Mouse (Mus musculus) embryo, embryonic 9.5 days (tissue): ENCODE measurements at regions not wholly inside any gene's neighbourhood (a gene's known extent, or its start where the extent isn't known, plus 50 kb on each side); places are given as distances from the start of the nearest gene placed in this dataset.
"Not testable (repeated sequence)": the region's sequence is repeated elsewhere in the genome, so short reads cannot be mapped to it uniquely, and the experiment has no call there.

Experiments
- DNase-seq: peaks from one replicate; pipeline ENCODE4 v3.0.0-alpha.2; 2017; ENCODE audit errors: extremely low spot score

GRCm38 (mm10) chr4:45647514-45647913 lies 115.2 kb upstream of the Shb start:
- DNase-seq = no peak

GRCm38 (mm10) chr4:45642604-45643003 lies 110.3 kb upstream of the Shb start:
- no peak for DNase-seq

DNA sequence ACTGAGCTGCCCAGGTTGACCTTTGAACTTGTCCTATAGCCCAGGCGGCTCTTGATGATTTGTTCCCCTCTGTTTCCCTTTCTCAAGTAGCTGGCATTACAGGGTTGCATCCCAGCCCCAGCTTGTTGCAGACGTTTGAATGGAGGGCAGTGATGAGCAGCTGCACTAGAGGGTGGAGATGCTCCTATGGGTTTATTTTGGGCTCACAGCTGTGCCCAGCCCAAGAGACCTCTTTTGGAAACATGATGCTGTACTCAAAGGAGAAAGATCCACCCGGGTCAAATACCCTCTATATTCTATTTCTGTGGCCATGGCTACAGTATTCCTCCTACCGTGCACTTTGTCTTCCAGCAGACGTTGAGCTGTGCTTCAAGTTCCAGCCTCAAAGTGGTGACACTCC lies 109.0 kb upstream of the Shb start:
- DNase-seq = no peak

DNA sequence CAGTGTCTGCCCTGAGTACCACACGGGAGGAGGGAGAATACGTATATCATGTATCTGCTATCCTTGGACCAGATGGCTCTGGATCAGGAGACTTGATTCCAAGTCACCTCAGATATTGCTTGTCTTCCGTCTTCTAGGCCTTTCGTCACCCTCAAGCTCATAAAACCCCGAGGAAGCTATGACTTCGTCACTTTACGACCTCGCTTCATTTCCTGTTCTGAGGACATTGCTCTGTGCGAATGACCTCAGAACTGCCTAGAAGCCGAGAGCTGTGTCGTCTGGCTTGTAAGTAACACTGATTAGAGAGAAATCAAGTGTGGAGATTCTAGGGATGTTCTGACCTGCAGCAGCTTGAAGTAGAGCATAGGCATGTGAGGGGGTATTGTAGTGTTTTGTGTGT lies 108.4 kb upstream of the Shb start:
- DNase-seq = no peak

GRCm38 (mm10) chr4:45639397-45640034 lies 107.2 kb upstream of the Shb start:
- no peak for DNase-seq

GRCm38 (mm10) chr4:45638411-45638810 lies 106.1 kb upstream of the Shb start:
- DNase-seq = no peak

GRCm38 (mm10) chr4:45631276-45632045 lies 99.2 kb upstream of the Shb start:
- DNase-seq = no peak

GRCm38 (mm10) chr4:45625633-45626032 lies 93.4 kb upstream of the Shb start:
- no peak for DNase-seq

- DNase-seq = no peak
Measured at GRCm38 (mm10) chr4:45622017-45622416, 89.7 kb upstream of the Shb start.

DNA sequence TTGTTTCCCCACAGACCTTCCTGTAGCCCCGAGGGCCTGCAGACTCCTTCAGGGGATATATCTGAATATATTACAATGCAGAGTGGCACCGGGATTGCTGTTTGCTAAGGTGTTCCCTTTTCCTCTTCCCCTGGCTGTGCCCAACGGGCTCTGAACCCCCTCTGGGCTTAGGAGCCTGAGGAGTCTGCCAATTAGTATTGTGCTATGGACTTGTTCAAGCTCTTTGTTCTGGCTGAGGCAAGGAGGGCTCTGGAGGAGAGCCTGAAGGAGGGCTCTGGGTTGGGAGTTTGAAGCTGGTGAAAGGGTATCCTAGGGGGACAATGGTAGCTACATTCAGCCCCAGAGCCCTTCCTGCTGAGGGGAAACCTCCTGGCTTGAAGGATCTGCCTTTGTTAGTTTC lies 84.9 kb upstream of the Shb start:
- DNase-seq = no peak

DNA sequence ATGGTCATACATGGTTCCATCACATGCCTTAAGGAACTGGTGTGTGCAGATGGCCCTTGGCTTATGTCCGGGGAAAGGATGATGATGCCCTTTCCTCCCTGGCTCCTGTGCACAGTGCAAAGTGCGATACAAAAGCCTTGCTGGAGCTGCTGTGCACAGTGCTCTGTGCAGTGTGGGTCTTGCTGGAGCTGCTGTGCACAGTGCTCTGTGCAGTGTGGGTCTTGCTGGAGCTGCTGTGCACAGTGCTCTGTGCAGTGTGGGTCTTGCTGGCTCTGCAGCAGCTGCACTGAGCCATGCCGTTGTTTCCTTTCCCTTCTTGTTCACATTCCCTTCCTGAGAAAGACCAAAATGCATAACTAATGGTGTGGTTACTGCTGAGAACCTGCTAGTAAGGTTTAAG lies 81.2 kb upstream of the Shb start:
- DNase-seq = not testable (repeated sequence)

GRCm38 (mm10) chr4:45612132-45612531 lies 79.9 kb upstream of the Shb start:
- peak; percentile 56 for DNase-seq

DNA sequence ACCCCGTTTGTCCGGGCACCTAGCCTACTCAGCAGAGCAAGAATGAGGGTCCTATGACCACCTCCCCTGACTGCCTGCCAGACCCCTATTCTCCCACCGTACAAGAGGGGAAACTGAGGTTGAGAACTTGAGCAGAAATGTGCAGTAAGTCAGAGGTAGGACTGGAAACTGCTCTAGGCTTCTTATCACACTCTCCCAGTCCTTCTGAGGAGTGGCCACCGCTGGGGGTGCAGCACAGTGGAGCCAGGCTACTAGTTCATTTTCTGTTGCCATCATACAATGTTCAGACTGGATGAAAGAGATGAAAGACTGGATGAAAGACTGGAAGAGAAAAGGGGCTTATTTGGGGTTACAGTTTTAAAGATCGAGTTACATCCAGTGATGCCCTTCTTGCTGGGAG lies 78.7 kb upstream of the Shb start:
- no peak for DNase-seq

DNA sequence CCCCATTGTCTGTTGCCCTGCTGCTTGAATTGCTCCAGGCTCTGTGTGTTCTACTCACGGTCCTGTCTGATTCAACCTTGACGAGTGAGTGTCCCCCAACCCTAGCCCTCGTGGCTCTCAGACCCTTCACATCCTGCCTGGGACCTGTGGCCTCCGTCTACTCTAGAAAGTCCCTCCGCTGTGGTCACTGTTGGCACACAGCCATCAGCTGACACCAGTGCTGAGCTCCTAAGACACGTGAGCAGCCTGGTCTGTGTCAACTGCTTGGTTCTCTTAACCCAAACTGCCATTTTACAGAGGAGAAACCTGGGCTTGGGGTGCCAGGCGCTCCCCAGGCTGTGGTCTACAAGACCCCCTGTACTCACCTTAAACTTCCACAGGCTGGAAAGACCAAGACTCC lies 74.3 kb upstream of the Shb start:
- no peak for DNase-seq

- no peak for DNase-seq
Measured at GRCm38 (mm10) chr4:45605681-45606080, 73.4 kb upstream of the Shb start.

DNA sequence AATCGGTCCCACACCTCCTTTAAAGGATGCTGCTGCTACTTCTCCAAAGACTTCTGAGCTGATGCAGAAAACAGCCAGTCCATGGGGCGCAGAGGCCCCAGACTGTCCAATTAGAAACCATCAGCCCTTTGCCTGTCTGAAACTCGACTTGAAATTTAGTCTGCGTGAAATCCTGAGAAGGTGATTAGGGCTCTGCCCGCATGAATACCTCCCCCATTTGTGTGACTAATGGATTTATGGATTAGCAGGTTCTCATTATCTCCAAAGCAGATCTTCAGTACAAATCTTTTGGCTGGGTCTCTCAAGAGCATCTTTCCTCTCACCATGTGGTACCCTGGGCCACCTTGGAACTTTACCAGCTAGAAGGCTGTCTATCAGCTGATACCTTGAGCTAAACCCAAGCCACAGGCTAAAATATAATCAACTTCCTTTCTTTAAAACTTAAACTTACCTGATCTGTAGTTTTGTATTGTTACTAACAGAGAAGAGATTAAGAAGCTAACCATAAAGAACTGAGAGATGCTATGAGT lies 72.1 kb upstream of the Shb start:
- no peak for DNase-seq

DNA sequence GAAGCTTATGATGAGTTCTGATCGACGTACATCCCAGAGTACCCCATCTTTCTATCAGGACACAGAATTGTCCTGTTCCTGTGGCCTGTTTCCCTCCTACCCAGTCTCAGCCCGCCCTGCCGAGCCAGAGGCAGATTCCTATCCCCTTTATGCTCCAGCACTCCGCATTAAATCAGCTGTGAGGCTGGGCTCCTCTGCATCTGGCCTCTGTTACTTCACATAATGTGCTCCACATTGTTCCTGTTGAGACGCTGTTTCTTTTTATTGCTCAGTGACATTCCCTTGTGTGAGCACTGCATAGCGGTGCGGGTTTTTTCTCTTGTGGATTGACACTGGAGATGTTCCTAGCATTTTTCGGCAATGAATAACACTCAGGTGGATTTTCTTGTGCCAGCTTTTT lies 68.2 kb upstream of the Shb start:
- no peak for DNase-seq

GRCm38 (mm10) chr4:45593435-45593991 lies 61.2 kb upstream of the Shb start:
- no peak for DNase-seq

- no peak for DNase-seq
Measured at GRCm38 (mm10) chr4:45592766-45593165, 60.5 kb upstream of the Shb start.

- DNase-seq = peak; percentile 68
Measured at GRCm38 (mm10) chr4:45591405-45592315, 59.4 kb upstream of the Shb start.

GRCm38 (mm10) chr4:45590836-45591235 lies 58.6 kb upstream of the Shb start:
- no peak for DNase-seq

DNA sequence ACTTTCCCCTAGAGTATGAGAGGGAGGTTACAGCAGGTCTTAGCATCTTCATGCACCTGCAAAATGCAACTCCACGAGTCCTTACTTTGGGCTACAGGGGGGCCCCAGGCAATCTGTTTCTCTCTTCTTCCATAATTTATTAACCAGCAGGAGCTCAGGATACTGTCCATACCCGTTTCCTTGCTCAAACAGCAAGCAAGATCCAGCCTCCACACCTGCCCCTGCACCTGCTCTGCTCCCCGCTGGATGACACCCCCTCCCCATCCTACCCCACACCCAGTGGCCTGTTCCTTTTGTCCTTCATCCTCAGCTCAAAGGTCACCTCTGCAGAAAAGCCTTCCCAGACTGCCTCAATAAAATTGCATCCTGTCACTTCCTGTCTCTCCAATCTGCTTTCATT lies 56.1 kb upstream of the Shb start:
- no peak for DNase-seq
